Mouse (Mus musculus): ENCODE measurements around the gene Ppp1r15b.

Ppp1r15b gene

DNA sequence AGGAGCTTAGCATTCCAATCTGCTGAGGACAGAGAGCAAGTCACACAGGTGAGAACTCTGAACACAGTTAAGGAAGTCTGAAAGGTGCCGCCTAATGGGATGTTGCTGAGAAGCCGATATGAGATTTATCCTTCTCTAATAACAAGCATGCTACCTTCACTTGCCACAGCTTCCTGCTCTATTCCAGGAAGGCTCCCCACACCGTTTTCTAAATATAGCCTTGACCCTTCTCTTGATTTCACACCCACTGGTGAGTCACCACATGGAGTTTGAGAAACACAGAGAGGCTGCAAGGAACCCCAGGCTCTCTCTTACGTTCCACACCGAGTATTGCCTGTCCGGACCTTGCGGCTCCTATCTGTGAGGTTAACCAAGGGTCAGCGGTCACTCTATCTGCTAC, 57.8 kb downstream of the Ppp1r15b start:
- no peak for TF ChIP-seq GATA4 (IDR thresholded peaks at IDR 0.05; ENCODE audit: insufficient replicate concordance, low read length)
